Mouse (Mus musculus) heart, embryonic 15.5 days (tissue): Measurements from ENCODE around the gene Gprc6a. TPM values are rescaled to one million over a fixed set of nuclear protein-coding genes. Genes with fewer than 3 reads are reported as not detected.

Experiments
- ATAC-seq: fragments of 200-750 bp; cut with Nextera tagmentation; replicated peaks from 2 replicates; pipeline ENCODE4 v1.8.0; 2017; ENCODE audit warnings: low read depth, moderate TSS enrichment; ENCODE audit not compliant: insufficient number of reproducible peaks, insufficient read depth, low FRiP score
- H3K27ac ChIP-seq: fragments of 300-500 bp; sonication (generic); 2 replicates; pipeline ENCODE4 v1.5.1; 2015; ENCODE audit warnings: mild to moderate bottlenecking, inconsistent platforms
- H3K27me3 ChIP-seq: fragments of 300-500 bp; sonication (generic); 2 replicates; pipeline ENCODE4 v1.6.1; 2015; ENCODE audit warnings: inconsistent platforms
- H3K36me3 ChIP-seq: fragments of 300-500 bp; sonication (generic); 2 replicates; pipeline ENCODE4 v1.6.1; 2015; ENCODE audit warnings: mild to moderate bottlenecking, inconsistent platforms
- H3K4me1 ChIP-seq: fragments of 300-500 bp; sonication (generic); replicated peaks from 2 replicates; pipeline ENCODE4 v1.6.1; 2015; ENCODE audit warnings: inconsistent platforms
- H3K4me2 ChIP-seq: fragments of 300-500 bp; sonication (generic); 2 replicates; pipeline ENCODE4 v1.6.1; 2015; ENCODE audit warnings: inconsistent platforms, mild to moderate bottlenecking, moderate library complexity
- H3K4me3 ChIP-seq: fragments of 300-500 bp; sonication (generic); 2 replicates; pipeline ENCODE4 v1.5.1; 2015; ENCODE audit warnings: mild to moderate bottlenecking, inconsistent platforms
- H3K9ac ChIP-seq: fragments of 300-500 bp; sonication (generic); 2 replicates; pipeline ENCODE4 v1.6.1; 2015; ENCODE audit warnings: mild to moderate bottlenecking, inconsistent platforms
- H3K9me3 ChIP-seq: fragments of 300-500 bp; sonication (generic); replicated peaks from 2 replicates; pipeline ENCODE4 v1.6.1; 2016; ENCODE audit warnings: inconsistent platforms
- WGBS: fragments of 180-500 bp; shearing (Covaris S2); methylation state at CpG from one replicate; pipeline ENCODE4 v1.1.7; 2015; ENCODE audit warnings: mixed read lengths; 5-methylcytosine and 5-hydroxymethylcytosine counted together
- polyA plus RNA-seq: library from polyadenylated mRNA; unstranded; fragments of >200 nt; fragmentation: Nextera tagmentation; extraction: Ambion mirVana; gene quantifications from 2 replicates; pipeline ENCODE4 v1.2.1, GENCODE M21; 2015

Gprc6a gene
- polyA plus RNA-seq, 1 experiment from 2014 or later, result not detected

DNA sequence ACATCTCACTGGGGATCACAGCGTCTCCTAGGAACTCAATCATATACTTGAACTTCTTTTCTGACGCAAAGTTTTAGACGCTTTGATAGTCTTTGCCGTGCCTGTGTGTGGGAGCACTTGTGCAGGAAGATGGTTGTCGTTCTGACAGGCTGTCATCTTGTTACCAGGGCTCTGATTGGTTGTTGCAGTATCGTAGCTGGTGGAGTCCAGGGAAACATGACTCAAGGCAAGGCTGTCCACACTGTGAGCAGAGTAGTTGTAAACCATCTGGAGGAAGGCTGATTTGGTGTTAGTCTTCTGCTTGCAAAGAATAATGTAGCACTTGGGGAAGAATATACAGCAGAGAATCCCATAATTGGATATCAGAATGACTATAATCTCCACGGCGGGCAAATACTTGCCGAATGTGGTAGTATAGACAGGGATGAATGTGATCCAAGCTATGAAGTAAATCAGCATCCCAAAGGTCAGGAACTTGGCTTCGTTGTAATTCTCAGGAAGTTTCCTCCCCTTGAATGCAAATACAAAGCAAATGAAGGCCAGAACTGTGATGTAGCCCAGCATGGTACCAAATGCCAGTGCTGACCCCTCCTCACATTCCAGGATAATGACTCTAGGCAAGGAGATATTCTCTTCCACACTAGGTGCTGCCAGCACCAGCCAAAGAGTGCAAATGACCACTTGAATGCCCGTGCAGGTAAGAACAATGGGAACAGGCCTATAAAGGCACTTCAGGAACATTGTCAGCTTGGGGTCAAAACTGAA lies 16.3 kb downstream of the Gprc6a start:
- Histone ChIP-seq H3K4me3 (no peak overlapping the region), H3K4me1 (peaks cover 3% of the 10 kb centered on the region; the same call in 1 of the 2 replicates), H3K4me2 (no peak overlapping the region), H3K9me3 (no peaks in the 10 kb centered on the region), H3K9ac (no peak overlapping the region), H3K27ac (no peak overlapping the region), H3K36me3 (no peaks in the 10 kb centered on the region), H3K27me3 (no peaks in the 10 kb centered on the region)
- 65% methylated on average over 11 of the region's 11 CpGs for WGBS
- ATAC-seq, result no peak

DNA sequence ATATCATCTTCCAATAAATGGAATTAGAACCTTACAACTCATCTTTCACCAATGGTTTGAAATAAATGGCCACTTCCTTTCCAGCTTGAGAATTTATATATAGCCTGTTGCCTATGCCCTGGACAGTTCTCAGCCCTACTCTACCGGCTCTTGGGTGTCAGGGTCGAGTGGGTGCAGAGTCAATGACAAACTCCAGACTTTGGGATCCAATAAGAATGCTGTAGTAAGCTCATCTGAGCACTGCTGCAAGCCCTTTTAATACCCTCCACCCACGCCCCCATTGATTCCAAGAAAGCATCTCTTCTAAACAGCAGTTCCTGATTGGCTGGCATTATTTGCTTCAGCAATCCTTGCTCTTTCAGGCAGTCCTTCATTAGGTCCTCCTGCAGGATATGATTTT lies 17.8 kb downstream of the Gprc6a start:
- WGBS, result 44% methylated on average over 3 of the region's 3 CpGs
- Histone ChIP-seq H3K27me3 (no peaks in the 10 kb centered on the region), H3K4me1 (peaks cover 3% of the 10 kb centered on the region; the same call in 1 of the 2 replicates), H3K27ac (no peak overlapping the region), H3K36me3 (no peaks in the 10 kb centered on the region), H3K4me2 (no peak overlapping the region), H3K4me3 (no peak overlapping the region), H3K9ac (no peak overlapping the region), H3K9me3 (no peaks in the 10 kb centered on the region)
- no peak for ATAC-seq

DNA sequence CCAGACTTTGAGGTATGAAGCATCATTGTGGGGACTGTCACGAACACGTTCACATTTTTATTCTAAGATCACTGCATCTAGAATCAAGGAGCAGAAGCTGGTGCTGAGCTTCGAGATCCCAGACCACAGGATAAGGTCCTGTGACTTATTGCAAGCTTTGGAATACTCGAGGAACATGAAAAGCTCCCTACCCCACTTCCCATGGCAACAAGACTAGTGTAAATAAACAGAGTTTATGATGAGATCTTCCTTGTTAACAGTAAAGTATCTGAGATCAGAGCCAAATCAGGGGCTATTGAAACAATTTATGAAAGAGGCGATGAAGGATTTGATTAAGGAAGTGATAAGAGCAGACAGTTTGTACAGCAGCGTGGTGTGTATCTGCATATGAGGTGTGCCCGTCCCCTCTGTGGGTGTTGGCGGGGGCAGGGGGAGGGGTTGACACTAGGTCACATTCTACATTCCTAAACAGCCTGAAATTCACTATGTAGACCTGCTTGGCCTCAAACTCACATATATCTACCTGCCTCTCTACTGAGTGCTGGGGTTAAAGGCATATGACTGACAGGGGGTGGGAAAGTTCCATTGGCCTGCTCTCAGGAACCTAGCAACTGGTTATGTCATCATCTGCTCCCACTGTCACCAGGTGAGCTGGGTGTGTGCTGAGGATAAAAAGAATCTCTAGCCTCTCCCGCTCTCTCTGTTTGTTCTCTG lies 19.1 kb downstream of the Gprc6a start:
- peaks cover 3% of the 10 kb centered on the region; the same call in 1 of the 2 replicates for H3K4me1 ChIP-seq
- no peaks in the 10 kb centered on the region for H3K27me3 ChIP-seq
- H3K27ac ChIP-seq, result no peak overlapping the region
- H3K9me3 ChIP-seq, result no peaks in the 10 kb centered on the region
- no peak overlapping the region for H3K4me2 ChIP-seq
- WGBS, result 67% methylated on average over 9 of the region's 9 CpGs
- no peak overlapping the region for H3K9ac ChIP-seq
- ATAC-seq, result no peak
- no peaks in the 10 kb centered on the region for H3K36me3 ChIP-seq
- no peak overlapping the region for H3K4me3 ChIP-seq

DNA sequence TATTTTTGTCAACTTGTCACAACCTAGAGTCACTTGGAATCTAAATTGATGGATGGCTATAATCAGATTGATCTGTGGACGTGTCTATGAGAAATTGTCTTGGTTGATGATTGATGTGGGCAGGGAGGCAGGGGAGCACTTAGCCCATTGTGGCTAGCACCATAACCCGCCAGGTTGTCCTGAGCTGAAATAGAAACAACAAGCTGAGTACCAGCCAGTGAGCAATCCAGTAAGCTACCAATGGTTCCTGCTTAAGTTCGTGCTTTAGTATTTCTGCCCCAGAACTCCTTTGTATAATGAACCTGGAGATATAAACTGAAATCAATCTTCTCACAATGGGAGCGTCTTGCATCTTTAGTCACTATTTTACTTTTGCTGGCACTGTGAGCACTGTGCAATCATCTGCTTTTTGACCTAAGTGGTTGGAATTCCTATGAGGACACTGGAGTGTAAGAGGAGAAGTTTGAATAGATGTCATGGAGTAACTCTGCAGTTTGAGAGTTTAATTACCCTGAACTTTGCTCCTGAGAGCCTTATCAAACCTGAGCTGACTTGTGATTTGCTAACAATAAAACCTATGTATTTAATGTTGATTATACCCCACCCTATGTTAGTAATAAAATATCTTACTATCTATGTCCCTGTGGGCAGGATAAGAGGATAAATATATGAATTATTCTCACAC lies 21.4 kb downstream of the Gprc6a start:
- H3K27ac ChIP-seq, result no peak overlapping the region
- ATAC-seq, result no peak
- 58% methylated on average over 4 of the region's 4 CpGs for WGBS
- no peak overlapping the region for H3K9ac ChIP-seq
- H3K4me1 ChIP-seq, result peaks cover 3% of the 10 kb centered on the region; the same call in 1 of the 2 replicates
- H3K4me3 ChIP-seq, result no peak overlapping the region
- no peaks in the 10 kb centered on the region for H3K27me3 ChIP-seq
- no peak overlapping the region for H3K4me2 ChIP-seq
- H3K36me3 ChIP-seq, result no peaks in the 10 kb centered on the region
- no peaks in the 10 kb centered on the region for H3K9me3 ChIP-seq

DNA sequence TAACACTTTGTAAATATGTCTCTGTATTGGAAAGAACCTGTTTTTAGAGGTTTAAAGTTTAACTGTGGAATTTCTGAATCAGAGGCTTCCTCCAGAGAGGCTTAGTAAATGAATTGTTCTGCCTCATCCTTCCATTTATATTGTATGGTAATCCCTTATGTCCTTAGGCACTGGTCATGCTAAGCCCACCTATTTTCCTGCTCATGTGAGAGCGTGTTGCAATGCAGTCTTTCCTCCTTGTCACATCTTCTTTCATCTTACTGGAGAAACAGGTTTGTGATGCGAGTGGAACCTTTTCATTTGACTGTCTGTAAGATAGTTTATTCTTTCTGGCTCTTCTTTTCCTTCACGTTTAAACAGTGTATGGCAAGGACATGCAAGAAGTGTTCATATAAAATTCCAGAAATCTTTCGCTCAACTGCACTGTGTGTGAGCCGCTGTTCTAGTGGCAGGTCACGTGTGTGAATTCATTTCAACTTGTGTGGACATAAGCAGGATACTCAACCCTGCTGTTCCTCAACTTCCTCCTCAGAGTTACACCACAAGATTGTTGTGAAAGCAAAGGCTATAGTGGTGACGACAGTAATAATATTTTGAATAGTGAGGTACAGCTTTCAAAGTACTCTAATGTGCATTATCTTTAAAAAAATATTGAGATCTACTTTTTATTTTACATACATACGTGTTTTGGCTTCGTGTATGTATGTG lies 34.2 kb downstream of the Gprc6a start:
- 76% methylated on average over 9 of the region's 9 CpGs for WGBS
- no peaks in the 10 kb centered on the region for H3K9me3 ChIP-seq
- H3K27me3 ChIP-seq, result no peaks in the 10 kb centered on the region
- H3K4me2 ChIP-seq, result no peak overlapping the region
- no peak for ATAC-seq
- no peaks in the 10 kb centered on the region for H3K4me1 ChIP-seq
- no peaks in the 10 kb centered on the region for H3K36me3 ChIP-seq
- no peak overlapping the region for H3K27ac ChIP-seq
- H3K4me3 ChIP-seq, result no peak overlapping the region
- no peak overlapping the region for H3K9ac ChIP-seq

DNA sequence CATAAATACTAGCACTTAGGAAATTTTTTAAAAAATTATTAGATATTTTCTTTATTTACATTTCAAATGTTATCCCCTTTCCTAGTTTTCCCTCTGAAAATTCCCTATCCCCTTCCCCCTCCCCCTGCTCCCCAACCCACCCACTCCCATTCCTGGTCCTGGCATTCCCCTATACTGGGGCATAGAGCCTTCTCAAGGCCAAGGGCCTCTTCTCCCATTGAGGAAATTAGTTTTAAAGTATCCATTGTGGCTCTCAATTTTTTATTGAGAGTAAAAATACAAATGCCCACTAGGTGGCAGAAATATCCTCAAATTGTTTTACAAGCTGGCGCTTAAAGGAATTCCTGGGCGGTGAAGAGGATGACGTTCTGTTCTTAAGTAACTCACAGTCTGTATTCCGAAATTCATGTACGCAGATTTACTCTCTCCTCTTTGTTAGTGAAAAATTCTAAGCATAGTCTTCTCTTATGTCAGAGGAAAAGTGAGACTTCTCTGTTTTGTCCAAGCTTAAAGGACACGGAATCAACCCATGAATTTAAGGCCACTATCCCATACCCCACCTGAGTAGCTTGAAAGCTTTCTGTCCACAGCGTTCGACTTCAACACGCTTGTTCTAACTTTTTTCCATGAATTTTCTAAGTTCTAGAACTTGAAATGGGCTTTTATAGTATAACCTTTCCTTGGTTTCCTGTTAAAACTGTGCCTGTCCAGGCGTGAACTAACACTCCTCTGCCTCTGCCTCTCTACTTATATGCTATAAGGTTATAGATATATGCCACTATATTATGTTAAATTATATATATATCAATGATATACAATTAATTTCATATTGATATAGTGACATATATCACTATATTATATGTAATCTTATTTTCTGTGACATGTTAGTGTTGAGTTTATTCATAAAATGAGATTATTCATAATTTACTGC lies 36.0 kb downstream of the Gprc6a start:
- Histone ChIP-seq H3K4me2 (peak overlapping the region; percentile 42), H3K4me3 (no peak overlapping the region), H3K4me1 (peaks cover 2% of the 10 kb centered on the region; the same call in 1 of the 2 replicates), H3K27ac (no peak overlapping the region), H3K9me3 (no peaks in the 10 kb centered on the region), H3K36me3 (no peaks in the 10 kb centered on the region), H3K9ac (no peak overlapping the region), H3K27me3 (peaks cover 7% of the 10 kb centered on the region; the same call in 1 of the 2 replicates)
- 40% methylated on average over 10 of the region's 10 CpGs for WGBS
- no peak for ATAC-seq

DNA sequence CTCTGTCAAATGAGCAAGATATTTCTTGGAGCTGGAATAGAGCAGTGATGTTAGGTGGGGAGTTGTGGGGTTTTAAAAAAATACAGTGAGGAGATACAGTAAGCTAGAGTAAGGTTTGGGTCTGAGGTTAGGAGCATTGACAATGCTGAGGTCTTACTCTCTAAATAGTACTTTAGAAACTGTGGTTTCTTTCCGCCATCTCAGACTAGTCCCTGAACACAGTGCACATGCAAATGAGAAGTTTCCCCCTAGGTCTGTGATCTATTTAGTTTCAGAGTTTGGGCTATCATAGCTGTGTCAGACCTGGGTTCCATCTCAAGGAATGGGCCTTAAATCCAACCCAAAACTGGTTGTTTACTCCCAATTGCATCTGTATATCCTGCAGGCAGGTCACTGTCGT lies 39.7 kb downstream of the Gprc6a start:
- no peak overlapping the region for H3K4me2 ChIP-seq
- H3K4me3 ChIP-seq, result no peak overlapping the region
- no peaks in the 10 kb centered on the region for H3K36me3 ChIP-seq
- H3K4me1 ChIP-seq, result peaks cover 6% of the 10 kb centered on the region; the same call in 1 of the 2 replicates
- H3K9me3 ChIP-seq, result no peaks in the 10 kb centered on the region
- no peak overlapping the region for H3K9ac ChIP-seq
- no peak for ATAC-seq
- peaks cover 16% of the 10 kb centered on the region; the same call in 1 of the 2 replicates for H3K27me3 ChIP-seq
- no peak overlapping the region for H3K27ac ChIP-seq
- WGBS, result 89% methylated on average over 2 of the region's 2 CpGs

DNA sequence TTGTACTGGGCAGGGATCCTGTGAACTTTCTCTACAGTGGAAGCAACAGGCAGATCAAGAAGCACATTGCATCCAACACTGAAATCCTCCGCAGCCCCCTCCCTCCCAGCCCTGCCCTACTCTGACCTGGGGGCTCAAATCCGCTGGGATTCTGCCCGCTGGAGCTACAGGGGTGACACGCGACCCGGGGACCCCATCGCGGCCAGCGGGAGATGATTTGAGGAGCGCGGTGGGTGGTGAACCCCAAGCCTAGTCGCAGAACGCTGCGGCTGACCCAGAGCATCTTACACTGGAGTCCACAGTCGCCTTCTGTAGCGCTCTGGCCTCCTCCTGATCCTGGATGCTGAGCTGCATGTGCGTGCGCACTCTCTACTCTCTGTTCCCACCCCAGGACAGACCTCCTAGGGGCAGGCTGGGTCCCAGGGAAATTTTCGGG lies 41.1 kb downstream of the Gprc6a start, which contains the start of gene Fam162b:
Gene Fam162b, minus strand, starts transcription at position 379 of the 436 bp plus-strand sequence.
- H3K9me3 ChIP-seq, result no peaks in the 10 kb centered on the region
- peaks cover 16% of the 10 kb centered on the region; the same call in 1 of the 2 replicates for H3K27me3 ChIP-seq
- peaks cover 6% of the 10 kb centered on the region; the same call in 1 of the 2 replicates for H3K4me1 ChIP-seq
- WGBS, result 5% methylated on average over 19 of the region's 19 CpGs
- H3K36me3 ChIP-seq, result no peaks in the 10 kb centered on the region
- H3K4me2 ChIP-seq, result peak within 1 kb of the TSS; percentile 62
- H3K4me3 ChIP-seq, result peak within 1 kb of the TSS; percentile 34
- no peak within 1 kb of the TSS for H3K9ac ChIP-seq
- ATAC-seq, result no peak
- H3K27ac ChIP-seq, result no peak within 1 kb of the TSS

DNA sequence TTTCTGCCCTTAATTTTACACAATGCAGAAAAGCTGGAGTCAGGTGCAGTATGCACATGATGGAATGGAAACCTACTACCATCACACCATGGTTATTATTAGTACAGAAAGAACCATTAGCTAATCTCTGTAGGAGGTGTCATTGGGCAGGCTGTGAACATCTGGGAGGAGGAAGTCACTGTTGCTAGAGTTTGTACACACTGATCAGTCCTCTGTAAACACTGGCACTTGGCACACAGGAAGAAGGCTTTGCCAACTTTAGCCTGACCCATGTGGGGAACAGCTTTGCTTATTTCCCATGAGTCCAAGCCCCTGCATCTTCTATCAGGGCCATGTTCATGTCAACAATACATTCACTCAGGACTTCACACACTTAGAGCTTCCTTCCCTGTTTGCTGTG lies 46.3 kb downstream of the Gprc6a start:
- H3K9me3 ChIP-seq, result no peaks in the 10 kb centered on the region
- H3K27me3 ChIP-seq, result peaks cover 9% of the 10 kb centered on the region; the same call in 1 of the 2 replicates
- H3K27ac ChIP-seq, result no peak overlapping the region
- 0 out of 2 replicates have a peak, but pooled peaks cover under 1% of the 10 kb centered on the region for H3K4me1 ChIP-seq
- no peaks in the 10 kb centered on the region for H3K36me3 ChIP-seq
- H3K4me2 ChIP-seq, result no peak overlapping the region
- no peak for ATAC-seq
- H3K4me3 ChIP-seq, result no peak overlapping the region
- H3K9ac ChIP-seq, result no peak overlapping the region

DNA sequence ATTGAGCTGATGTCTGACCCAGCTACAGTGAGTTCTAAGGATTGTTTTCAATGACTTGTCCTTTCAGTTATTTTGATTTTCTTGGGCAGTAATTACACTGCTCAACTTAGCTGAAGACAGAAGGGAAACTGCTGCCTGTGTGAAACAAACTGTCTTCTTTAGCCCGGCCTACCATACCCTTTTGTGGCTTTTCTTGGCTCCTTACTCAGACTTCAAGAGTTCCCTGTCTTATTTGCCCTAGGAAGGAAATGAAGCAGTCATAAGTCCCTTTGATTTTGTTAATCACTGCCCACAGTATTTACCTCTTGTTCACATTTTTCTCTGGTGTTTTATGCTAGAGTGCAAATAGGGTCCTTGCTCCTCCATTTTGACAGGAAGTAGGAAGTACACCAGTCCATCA lies 46.9 kb downstream of the Gprc6a start:
- Histone ChIP-seq H3K9me3 (no peaks in the 10 kb centered on the region), H3K27me3 (peaks cover 4% of the 10 kb centered on the region; the same call in 1 of the 2 replicates), H3K4me1 (no peaks in the 10 kb centered on the region), H3K4me2 (no peak overlapping the region), H3K9ac (no peak overlapping the region), H3K4me3 (no peak overlapping the region), H3K36me3 (no peaks in the 10 kb centered on the region), H3K27ac (no peak overlapping the region)
- 59% methylated on average over 1 of the region's 1 CpGs for WGBS
- no peak for ATAC-seq
